Mouse (Mus musculus) MN1 (cell line): ENCODE data around the gene Ireb2.
A peak's percentile ranks its signal among the peaks of the same experiment; 100 is the strongest.
"Not testable (repeated sequence)": the region's sequence is repeated elsewhere in the genome, so short reads cannot be mapped to it uniquely, and the experiment has no call there.

Experiments used
- DNase-seq: peaks from one replicate; pipeline ENCODE4 v3.0.0-alpha.2; 2016; ENCODE audit warnings: low spot score

Ireb2 gene

GRCm38 (mm10) chr9:54863363-54864281 lies at the start of gene Ireb2:
Gene Ireb2, plus strand, starts transcription at chr9:54863789.
- peak; percentile 98 for DNase-seq

GRCm38 (mm10) chr9:54816508-54817201 lies 46.9 kb upstream of the Ireb2 start:
- peak; percentile 51 for DNase-seq

- peak; percentile 84 for DNase-seq
Measured at GRCm38 (mm10) chr9:54821442-54822100, 42.0 kb upstream of the Ireb2 start.

GRCm38 (mm10) chr9:54829760-54830159 lies 33.8 kb upstream of the Ireb2 start:
- peak; percentile 38 for DNase-seq

GRCm38 (mm10) chr9:54830624-54831023 lies 33.0 kb upstream of the Ireb2 start:
- DNase-seq: peak; percentile 47

GRCm38 (mm10) chr9:54833831-54834230 lies 29.8 kb upstream of the Ireb2 start:
- no peak for DNase-seq

GRCm38 (mm10) chr9:54835951-54836717 lies 27.5 kb upstream of the Ireb2 start:
- DNase-seq: not testable (repeated sequence)

GRCm38 (mm10) chr9:54837835-54838234 lies 25.8 kb upstream of the Ireb2 start:
- no peak for DNase-seq

GRCm38 (mm10) chr9:54840145-54840544 lies 23.4 kb upstream of the Ireb2 start:
- no peak for DNase-seq

GRCm38 (mm10) chr9:54842311-54842710 lies 21.3 kb upstream of the Ireb2 start:
- DNase-seq: no peak

GRCm38 (mm10) chr9:54843887-54844286 lies 19.7 kb upstream of the Ireb2 start:
- DNase-seq: no peak

- DNase-seq: no peak
Measured at GRCm38 (mm10) chr9:54844556-54845176, 18.9 kb upstream of the Ireb2 start.

- no peak for DNase-seq
Measured at GRCm38 (mm10) chr9:54848203-54848602, 15.4 kb upstream of the Ireb2 start.

- DNase-seq: not testable (repeated sequence)
Measured at GRCm38 (mm10) chr9:54853036-54853435, 10.6 kb upstream of the Ireb2 start.

GRCm38 (mm10) chr9:54853619-54854018 lies 10.0 kb upstream of the Ireb2 start:
- DNase-seq: no peak

GRCm38 (mm10) chr9:54855638-54856037 lies 8.0 kb upstream of the Ireb2 start:
- DNase-seq: no peak

- DNase-seq: no peak
Measured at GRCm38 (mm10) chr9:54856121-54856520, 7.5 kb upstream of the Ireb2 start.

- no peak for DNase-seq
Measured at GRCm38 (mm10) chr9:54857474-54857873, 6.1 kb upstream of the Ireb2 start.

- DNase-seq: no peak
Measured at GRCm38 (mm10) chr9:54860526-54860925, 3.1 kb upstream of the Ireb2 start.

GRCm38 (mm10) chr9:54878759-54879158 lies 15.2 kb downstream of the Ireb2 start:
- DNase-seq: no peak

GRCm38 (mm10) chr9:54892111-54892510 lies 28.5 kb downstream of the Ireb2 start:
- no peak for DNase-seq
